Mouse (Mus musculus) erythroblast, embryonic 14.5 days (primary cell): ENCODE data around the gene Usp44.

Experiments used
- GATA1 ChIP-seq: IDR thresholded peaks from 2 replicates; pipeline ENCODE4 v1.6.1; 2012; ENCODE audit warnings: low read length, inconsistent platforms, mixed read lengths
- TAL1 ChIP-seq: IDR thresholded peaks from 3 replicates; pipeline ENCODE4 v1.6.1; 2012; ENCODE audit warnings: low read length, inconsistent platforms, mixed read lengths

DNA sequence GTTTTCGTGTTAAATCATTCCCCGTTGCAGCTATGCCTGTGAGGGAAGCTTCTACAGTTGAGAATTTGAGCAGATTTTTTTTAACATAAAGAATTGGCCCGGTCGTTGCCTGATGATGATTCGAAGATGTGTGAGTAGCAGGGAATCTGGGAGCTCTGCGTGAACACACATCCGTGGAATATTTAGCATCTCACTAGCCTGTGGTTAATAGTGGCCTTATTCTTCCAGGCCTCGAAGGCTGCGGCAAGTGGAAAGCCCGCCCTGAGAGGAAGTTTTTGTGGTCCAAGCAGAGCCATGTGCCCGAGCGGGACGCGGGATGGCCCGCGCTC is 2.0 kb downstream of the Usp44 start:
- TF ChIP-seq TAL1 = no peak
- TF ChIP-seq GATA1 = no peak
